Mouse (Mus musculus): Measurements from ENCODE around the gene Bbs2. TPM values are rescaled to one million over a fixed set of nuclear protein-coding genes. Genes with fewer than 3 reads are reported as not detected.
"Not testable (repeated sequence)": the region's sequence is repeated elsewhere in the genome, so short reads cannot be mapped to it uniquely, and the experiment has no call there.

Gene Bbs2
- total and polyA plus RNA-seq, 2 experiments from 2014 or later = 17.5 to 27.6 TPM

DNA sequence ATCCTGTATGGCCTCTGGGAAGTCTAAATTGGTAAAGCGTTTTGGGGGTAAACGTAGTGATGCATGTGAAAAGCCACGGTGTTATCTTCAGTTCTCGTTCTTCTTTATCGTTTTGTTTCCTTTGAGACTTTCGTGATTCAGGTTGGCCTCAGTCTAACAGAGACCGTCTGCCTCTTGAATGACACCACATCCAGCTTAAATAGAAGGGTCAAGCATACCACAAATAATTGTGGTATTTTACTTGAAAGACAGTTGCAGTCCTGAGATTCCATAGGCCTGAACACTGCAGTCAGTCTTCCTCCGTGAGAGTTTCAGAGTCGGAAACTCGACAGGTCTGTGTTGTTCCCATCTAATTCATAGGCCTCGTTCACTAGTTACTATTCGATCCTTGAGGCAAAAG, 46.0 kb downstream of the Bbs2 start:
- peaks cover 33% of the 10 kb centered on the region for H3K36me3 ChIP-seq (ENCODE audit: insufficient read depth, low read length)
- H3K9me3 ChIP-seq (ENCODE audit: low read length) = no peaks in the 10 kb centered on the region
- WGBS = 93% methylated on average over 12 of the region's 12 CpGs
- ATAC-seq (ENCODE audit: low FRiP score) (no peak), DNase-seq (ENCODE audit: low spot score) (no peak)
- H3K27me3 ChIP-seq (ENCODE audit: insufficient read depth, low read length) = no peaks in the 10 kb centered on the region
- H3K4me1 ChIP-seq (ENCODE audit: insufficient read depth, low read length) = no peaks in the 10 kb centered on the region
- H3K4me3 ChIP-seq (ENCODE audit: low read depth, low read length) = no peak overlapping the region
- H3K4me2 ChIP-seq (ENCODE audit: low read depth, low read length, poor library complexity, severe bottlenecking) = no peak overlapping the region
- H3K27ac ChIP-seq (ENCODE audit: low read depth, low read length) = no peak overlapping the region
- H3K9ac ChIP-seq (replicated peaks; ENCODE audit: low read length, poor library complexity, severe bottlenecking) = no peak overlapping the region
- no peak for TF ChIP-seq CTCF (IDR thresholded peaks at IDR 0.05)

DNA sequence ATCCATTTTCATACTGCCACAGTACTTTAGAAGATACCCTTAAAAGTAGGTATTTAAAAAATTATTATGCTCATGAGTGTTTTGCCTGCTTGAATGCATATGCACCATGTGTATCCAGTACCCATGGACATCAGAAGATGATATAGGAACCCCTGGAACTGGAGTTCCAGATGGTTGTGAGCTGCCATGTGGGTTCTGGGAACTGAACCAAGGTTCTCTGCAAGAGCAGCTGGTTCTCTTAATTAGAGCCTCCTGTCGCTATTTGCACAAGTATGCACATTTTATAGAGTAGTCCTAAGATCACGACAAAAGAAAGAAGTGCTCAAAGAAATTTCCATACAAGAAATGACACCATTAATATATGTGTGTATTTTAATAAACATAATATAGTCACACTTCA, 50.9 kb downstream of the Bbs2 start:
- Histone ChIP-seq H3K27ac (ENCODE audit: low read depth, low read length) (no peak overlapping the region), H3K27me3 (ENCODE audit: insufficient read depth, low read length) (no peaks in the 10 kb centered on the region), H3K4me3 (ENCODE audit: low read depth, low read length) (no peak overlapping the region), H3K36me3 (ENCODE audit: insufficient read depth, low read length) (peaks cover 16% of the 10 kb centered on the region), H3K4me2 (ENCODE audit: low read depth, low read length, poor library complexity, severe bottlenecking) (no peak overlapping the region), H3K9me3 (ENCODE audit: low read length) (no peaks in the 10 kb centered on the region), H3K9ac (replicated peaks; ENCODE audit: low read length, poor library complexity, severe bottlenecking) (no peak overlapping the region), H3K4me1 (ENCODE audit: insufficient read depth, low read length) (no peaks in the 10 kb centered on the region)
- TF ChIP-seq CTCF (IDR thresholded peaks at IDR 0.05) = no peak
- WGBS = 82% methylated on average over 2 of the region's 2 CpGs
- ATAC-seq (ENCODE audit: low FRiP score) (no peak), DNase-seq (ENCODE audit: low spot score) (peak; percentile 14)

DNA sequence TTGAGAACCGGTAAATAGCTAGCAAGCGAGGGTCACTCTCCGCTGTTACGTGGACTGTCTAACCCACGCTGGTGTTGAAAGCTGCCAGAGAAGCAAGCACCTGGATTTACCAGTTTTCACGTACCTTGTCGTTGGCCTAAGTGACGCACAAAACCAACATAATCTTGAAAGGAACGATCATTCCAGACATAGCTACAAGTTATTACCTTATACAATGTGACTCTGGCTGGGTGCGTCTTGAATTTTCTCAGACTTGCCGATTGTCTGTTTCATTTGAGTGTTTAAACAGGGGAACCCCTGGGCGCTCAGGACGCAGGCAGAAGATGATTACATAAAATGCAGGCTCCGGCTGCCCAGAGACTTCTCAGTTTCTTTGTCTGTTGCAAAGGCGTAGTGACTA, 60.9 kb downstream of the Bbs2 start:
- peak; percentile 2 for DNase-seq (ENCODE audit: low spot score)
- Histone ChIP-seq H3K27ac (ENCODE audit: low read depth, low read length) (no peak overlapping the region), H3K36me3 (ENCODE audit: insufficient read depth, low read length) (peaks cover 6% of the 10 kb centered on the region; the same call in 1 of the 2 replicates), H3K4me3 (ENCODE audit: low read depth, low read length) (peak overlapping the region; percentile 84), H3K4me2 (ENCODE audit: low read depth, low read length, poor library complexity, severe bottlenecking) (peak overlapping the region; percentile 78), H3K9ac (replicated peaks; ENCODE audit: low read length, poor library complexity, severe bottlenecking) (peak overlapping the region; percentile 70), H3K27me3 (ENCODE audit: insufficient read depth, low read length) (no peaks in the 10 kb centered on the region), H3K9me3 (ENCODE audit: low read length) (no peaks in the 10 kb centered on the region), H3K4me1 (ENCODE audit: insufficient read depth, low read length) (peaks cover 7% of the 10 kb centered on the region)
- TF ChIP-seq CTCF (IDR thresholded peaks at IDR 0.05) = no peak
- 6% methylated on average over 15 of the region's 15 CpGs for WGBS
- ATAC-seq (ENCODE audit: low FRiP score) = no peak

DNA sequence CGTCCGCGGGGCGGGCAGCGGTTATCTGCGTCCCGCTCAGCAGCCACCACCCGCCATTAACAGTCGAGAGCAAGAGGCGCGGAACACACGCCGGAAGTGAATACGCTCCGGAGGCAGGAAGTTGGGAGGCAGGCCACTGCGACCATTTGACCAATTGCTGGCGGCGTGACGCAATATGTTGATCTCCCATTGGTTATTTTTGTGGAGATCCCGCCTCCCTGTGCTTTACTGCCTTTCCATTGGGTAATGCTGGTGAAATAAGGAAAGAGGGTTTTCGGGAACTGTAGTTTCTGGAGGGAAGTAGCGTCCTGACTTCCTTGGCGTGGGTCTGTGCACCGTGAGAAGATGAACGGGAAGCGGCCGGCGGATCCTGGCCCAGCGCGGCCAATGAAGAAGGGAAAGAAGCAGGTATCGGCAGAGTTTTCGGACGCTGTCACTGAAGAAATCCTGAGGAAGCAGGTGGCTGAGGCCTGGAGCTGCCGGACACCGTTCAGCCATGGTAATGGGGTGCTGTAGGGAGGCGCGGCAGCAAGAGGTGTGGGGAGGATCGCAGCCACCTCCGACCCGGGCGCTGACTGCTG, 61.7 kb downstream of the Bbs2 start, which contains the start of the genes Nudt21 and Ogfod1:
TSS of gene Nudt21 (minus strand) at position 88 of the 581 bp plus-strand sequence.
TSS of gene Ogfod1 (plus strand) at position 255 of the 581 bp plus-strand sequence.
- Histone ChIP-seq H3K36me3 (ENCODE audit: insufficient read depth, low read length) (peaks cover 6% of the 10 kb centered on the region; the same call in 1 of the 2 replicates), H3K27me3 (ENCODE audit: insufficient read depth, low read length) (no peaks in the 10 kb centered on the region), H3K4me3 (ENCODE audit: low read depth, low read length) (peak within 1 kb of the TSS; percentile 84), H3K27ac (ENCODE audit: low read depth, low read length) (peak within 1 kb of the TSS; percentile 68), H3K4me2 (ENCODE audit: low read depth, low read length, poor library complexity, severe bottlenecking) (peak within 1 kb of the TSS; percentile 78), H3K9ac (replicated peaks; ENCODE audit: low read length, poor library complexity, severe bottlenecking) (peak within 1 kb of the TSS; percentile 70), H3K4me1 (ENCODE audit: insufficient read depth, low read length) (peaks cover 7% of the 10 kb centered on the region), H3K9me3 (ENCODE audit: low read length) (no peaks in the 10 kb centered on the region)
- ATAC-seq (ENCODE audit: low FRiP score) (peak; percentile 99), DNase-seq (ENCODE audit: low spot score) (peak; percentile 99)
- 0% methylated on average over 41 of the region's 41 CpGs for WGBS
- no peak for TF ChIP-seq CTCF (IDR thresholded peaks at IDR 0.05)

DNA sequence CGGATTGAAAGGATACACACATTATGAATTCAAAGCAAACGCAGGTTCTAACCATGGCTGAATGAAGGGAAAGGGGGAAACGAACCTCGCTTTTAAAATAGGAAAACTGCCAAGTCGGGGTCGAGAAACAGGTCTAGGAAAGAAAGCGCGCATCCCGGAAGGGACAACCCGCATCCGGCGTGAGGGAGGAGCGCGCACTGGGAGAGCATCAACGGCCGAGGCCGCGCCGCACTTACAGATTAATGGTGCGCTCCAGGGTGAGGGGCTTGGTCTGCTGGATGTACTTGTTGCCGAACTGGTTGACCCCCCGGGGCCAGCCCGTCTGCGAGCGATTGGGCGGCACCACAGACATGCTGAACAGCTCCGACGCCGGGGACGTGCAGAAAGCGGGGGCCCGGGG, 62.2 kb downstream of the Bbs2 start:
- H3K27ac ChIP-seq (ENCODE audit: low read depth, low read length) = peak overlapping the region; percentile 63
- under 1% methylated on average over 21 of the region's 32 CpGs for WGBS
- H3K4me3 ChIP-seq (ENCODE audit: low read depth, low read length) = peak overlapping the region; percentile 84
- not testable (repeated sequence) for H3K36me3 ChIP-seq (ENCODE audit: insufficient read depth, low read length); H3K4me1 ChIP-seq (ENCODE audit: insufficient read depth, low read length); H3K27me3 ChIP-seq (ENCODE audit: insufficient read depth, low read length); H3K9me3 ChIP-seq (ENCODE audit: low read length)
- ATAC-seq (ENCODE audit: low FRiP score) (peak; percentile 90), DNase-seq (ENCODE audit: low spot score) (peak; percentile 80)
- peak overlapping the region; percentile 50 for H3K4me2 ChIP-seq (ENCODE audit: low read depth, low read length, poor library complexity, severe bottlenecking)
- peak overlapping the region; percentile 34 for H3K9ac ChIP-seq (replicated peaks; ENCODE audit: low read length, poor library complexity, severe bottlenecking)

DNA sequence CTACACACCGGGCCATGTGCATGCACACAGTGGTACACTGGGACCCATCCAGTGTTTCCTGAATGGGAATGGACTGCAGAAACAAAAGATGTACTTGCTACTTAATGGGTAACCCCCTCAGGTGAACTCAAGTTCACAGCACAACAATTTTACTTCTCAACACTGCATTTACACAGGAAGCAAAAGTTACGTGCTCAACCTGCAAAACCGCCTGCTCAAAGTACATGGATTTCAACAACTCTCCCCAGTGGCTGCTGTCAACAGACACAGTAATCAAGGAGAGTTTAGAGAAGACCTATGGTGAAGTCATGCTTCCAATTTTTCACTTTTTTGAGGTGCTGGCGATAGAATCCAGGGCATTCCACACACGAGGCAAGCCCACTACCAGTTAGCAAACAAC, 63.5 kb downstream of the Bbs2 start:
- H3K4me3 ChIP-seq (ENCODE audit: low read depth, low read length) = no peak overlapping the region; the same call in 1 of the 2 replicates
- no peak for TF ChIP-seq CTCF (IDR thresholded peaks at IDR 0.05)
- no peaks in the 10 kb centered on the region for H3K27me3 ChIP-seq (ENCODE audit: insufficient read depth, low read length)
- H3K27ac ChIP-seq (ENCODE audit: low read depth, low read length) = no peak overlapping the region
- ATAC-seq (ENCODE audit: low FRiP score) (no peak), DNase-seq (ENCODE audit: low spot score) (no peak)
- H3K4me2 ChIP-seq (ENCODE audit: low read depth, low read length, poor library complexity, severe bottlenecking) = peak overlapping the region; percentile 50
- H3K4me1 ChIP-seq (ENCODE audit: insufficient read depth, low read length) = peaks cover 7% of the 10 kb centered on the region
- no peaks in the 10 kb centered on the region for H3K9me3 ChIP-seq (ENCODE audit: low read length)
- peaks cover 11% of the 10 kb centered on the region; the same call in 1 of the 2 replicates for H3K36me3 ChIP-seq (ENCODE audit: insufficient read depth, low read length)
- WGBS = 60% methylated on average over 5 of the region's 5 CpGs
- no peak overlapping the region for H3K9ac ChIP-seq (replicated peaks; ENCODE audit: low read length, poor library complexity, severe bottlenecking)
